Mouse (Mus musculus) embryonic stem cell, embryonic (primary cell): ENCODE data around the gene Parp1.

Experiments used
- CTCF ChIA-PET, 4 experiments: fragments of 300-600 bp in 2 of 4; fragments of 350-600 bp in 2 of 4; sonication (Branson Sonifier 250); formaldehyde crosslinking; loops; one replicate each; lab custom pipeline; 2022; ENCODE audit warnings: inconsistent platforms in 2 of 4; lab: Charles Lee
- POLR2A ChIA-PET, 4 experiments: fragments of 300-600 bp in 2 of 4; fragments of 350-600 bp in 2 of 4; sonication (Branson Sonifier 250); formaldehyde crosslinking; loops; one replicate each; lab custom pipeline; 2022; ENCODE audit warnings: antibody characterized with exemption in 4 of 4, inconsistent platforms in 1 of 4; lab: Charles Lee

The Parp1 gene

DNA sequence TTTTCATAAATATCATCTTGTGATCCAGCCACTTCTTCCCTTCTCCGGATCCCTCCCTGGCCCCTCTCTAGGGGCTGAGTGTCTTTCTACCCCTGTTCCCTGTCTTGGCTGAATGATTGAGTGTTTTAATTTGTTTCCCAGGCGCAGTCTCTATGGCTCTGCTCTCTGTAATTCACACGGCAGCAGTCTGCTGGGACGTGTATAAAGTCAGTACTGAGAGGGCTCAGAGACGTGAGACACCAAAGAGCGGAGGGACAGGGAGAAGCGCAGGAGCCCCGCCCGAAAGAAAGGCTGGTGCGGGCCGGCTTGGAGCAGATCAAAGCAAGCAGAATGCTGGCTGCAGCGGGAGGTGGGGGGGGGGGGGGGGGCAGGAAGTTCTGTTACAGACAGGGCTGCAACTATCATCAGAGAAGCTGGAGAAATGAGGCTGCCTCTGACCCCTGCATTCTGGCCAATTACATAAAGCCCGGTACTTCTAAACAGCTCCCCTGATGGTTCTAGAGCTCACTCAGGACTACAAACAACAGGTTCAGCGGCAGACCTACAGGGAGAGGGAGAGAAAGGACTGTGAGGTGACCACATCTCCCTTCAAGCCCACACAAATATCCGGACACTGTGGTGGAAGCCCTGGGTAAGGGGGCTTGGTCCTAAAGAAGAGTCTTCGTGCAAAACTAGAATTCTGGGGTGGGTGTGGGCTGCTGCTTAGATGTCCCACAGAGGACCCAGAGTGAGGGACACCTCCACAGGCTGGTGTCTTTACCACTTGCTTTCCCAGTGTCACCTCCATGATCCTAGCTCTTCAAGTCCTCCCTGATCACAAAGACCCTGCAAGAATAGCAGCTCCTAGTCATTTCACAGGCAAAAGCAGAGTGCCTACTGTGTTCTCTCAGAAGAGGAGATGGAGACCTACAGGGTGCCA is 20.7 kb upstream of the Parp1 start:
- POLR2A ChIA-PET = interaction anchor here (0.5 to 5.8 kb wide), 22 partner anchors 11 to 699 kb away, joined by 3 to 61 read pairs (median 3); partner anchors contain the start of genes Parp1 (in 3 of the 4), Lin9 (in 2 of the 4) and Sde2 (in 1 of the 4)
- CTCF ChIA-PET = interaction anchor here in 2 of 4 experiments (0.7 to 1.6 kb wide), 6 partner anchors 11 to 269 kb away, joined by 3 to 10 read pairs (median 4); no protein-coding TSS in a partner anchor

DNA sequence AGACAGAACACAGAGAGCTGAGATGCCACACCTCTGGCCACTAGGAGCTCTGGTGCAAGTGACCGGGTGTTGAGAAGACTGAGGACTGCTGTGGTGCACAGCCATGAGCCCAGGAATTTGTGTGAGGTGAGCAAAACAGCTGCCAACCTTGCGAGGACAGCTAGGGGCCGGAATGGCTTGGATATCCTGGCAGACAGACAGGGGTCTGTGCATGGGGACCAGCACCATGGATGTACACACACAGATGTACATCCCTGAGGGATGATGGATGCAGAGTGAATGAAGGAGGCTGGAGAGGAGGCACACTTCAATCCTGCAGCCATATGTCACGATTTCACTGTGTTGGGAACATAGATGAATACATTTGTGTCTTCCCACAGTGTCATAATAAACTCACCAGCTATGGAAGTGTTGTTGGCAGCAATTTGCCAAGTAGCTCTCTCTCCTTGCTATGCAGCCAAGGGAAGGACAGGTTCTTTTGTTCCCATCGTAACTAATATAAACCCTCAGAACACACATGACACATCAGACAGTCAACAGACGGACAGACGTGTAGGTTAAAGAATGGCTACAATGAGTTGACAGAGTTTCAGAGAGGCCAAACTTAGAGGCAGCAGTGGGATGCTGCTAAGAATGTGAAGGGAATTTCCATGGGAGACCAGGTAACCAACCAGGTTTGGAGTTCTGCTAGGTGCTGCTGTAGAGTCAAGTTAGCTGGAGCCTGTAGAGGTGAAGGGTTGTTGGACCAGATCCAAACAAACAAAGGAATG is 19.0 kb upstream of the Parp1 start:
- CTCF ChIA-PET = interaction anchor here in 1 of 4 experiments (0.6 to 1.6 kb wide), 3 partner anchors 13 to 214 kb away, joined by 3 to 10 read pairs (median 5); no protein-coding TSS in a partner anchor
- POLR2A ChIA-PET = interaction anchor here in 2 of 4 experiments (1.1 to 5.8 kb wide), 4 partner anchors 12 to 31 kb away, joined by 3 to 61 read pairs (median 18); partner anchors contain the start of gene Parp1 (in 2 of the 2)

DNA sequence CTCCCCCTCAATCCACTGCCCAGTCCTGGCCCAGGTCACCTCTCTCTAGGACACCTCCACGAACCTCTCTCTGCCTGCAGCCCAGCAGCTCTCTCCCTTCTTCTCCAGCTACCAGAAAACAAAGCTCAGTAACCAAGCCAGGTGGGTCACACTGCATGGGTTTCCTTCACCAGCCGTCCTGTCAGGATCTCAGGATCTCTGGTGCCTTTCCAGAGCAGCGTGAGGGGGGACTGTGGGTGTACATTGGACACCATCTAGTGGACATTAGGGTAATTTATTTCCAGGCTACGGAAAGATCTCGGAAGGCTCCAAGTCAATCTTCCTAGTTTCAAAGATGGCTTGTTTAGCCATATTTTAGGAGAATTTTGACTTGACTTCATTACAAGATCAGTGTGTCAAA is 18.0 kb upstream of the Parp1 start:
- POLR2A ChIA-PET = no interaction called here
- CTCF ChIA-PET = interaction anchor here in 1 of 4 experiments (1.3 kb wide), 1 partner anchor 116 kb away, joined by 4 read pairs; no protein-coding TSS in a partner anchor

DNA sequence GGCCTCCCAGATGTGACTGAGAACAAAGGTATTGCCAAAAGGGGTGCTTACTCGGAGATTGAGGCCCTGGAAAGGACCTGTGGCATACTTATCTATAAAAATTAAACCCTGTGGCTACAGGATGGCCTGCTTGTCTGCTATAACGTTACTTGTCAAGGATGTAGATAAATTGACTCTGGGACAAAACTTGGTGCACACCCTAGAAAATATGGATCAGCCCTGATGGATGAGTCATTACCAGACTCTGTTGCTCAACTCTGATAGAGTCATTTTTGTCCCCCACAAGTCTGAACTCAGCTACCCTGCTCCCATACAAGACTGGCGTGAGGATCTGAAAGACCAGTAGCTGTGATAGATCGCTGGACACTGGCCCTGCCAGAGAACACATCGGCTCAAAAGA is 11.8 kb upstream of the Parp1 start:
- CTCF ChIA-PET = interaction anchor here in 1 of 4 experiments (1.1 kb wide), 1 partner anchor 21 kb away, joined by 3 read pairs; no protein-coding TSS in a partner anchor
- POLR2A ChIA-PET = no interaction called here

DNA sequence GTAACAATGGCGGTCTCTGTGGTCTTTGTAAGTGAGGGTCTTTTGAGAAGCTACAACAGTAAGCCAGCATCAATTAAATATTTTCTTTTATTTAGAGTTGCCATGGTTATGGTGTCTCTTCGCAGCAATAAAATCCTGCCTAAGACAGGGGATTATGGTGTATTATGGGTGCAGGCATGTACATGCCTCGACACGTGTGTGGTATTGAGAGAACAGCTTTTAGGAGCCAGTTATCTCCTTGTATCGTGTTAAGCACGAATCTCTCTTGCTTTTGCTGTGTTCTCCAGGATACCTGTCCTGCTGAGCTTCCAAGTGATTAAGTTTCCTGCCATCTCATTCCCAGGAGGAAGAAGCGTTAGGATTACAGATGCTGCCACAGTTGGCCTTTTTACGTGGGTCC is 9.3 kb upstream of the Parp1 start:
- POLR2A ChIA-PET = interaction anchor here in 1 of 4 experiments (6.4 kb wide), 1 partner anchor 12 kb away, joined by 30 read pairs; no protein-coding TSS in a partner anchor
- CTCF ChIA-PET = interaction anchor here in 1 of 4 experiments (0.6 kb wide), 1 partner anchor 12 kb away, joined by 3 read pairs; no protein-coding TSS in a partner anchor

DNA sequence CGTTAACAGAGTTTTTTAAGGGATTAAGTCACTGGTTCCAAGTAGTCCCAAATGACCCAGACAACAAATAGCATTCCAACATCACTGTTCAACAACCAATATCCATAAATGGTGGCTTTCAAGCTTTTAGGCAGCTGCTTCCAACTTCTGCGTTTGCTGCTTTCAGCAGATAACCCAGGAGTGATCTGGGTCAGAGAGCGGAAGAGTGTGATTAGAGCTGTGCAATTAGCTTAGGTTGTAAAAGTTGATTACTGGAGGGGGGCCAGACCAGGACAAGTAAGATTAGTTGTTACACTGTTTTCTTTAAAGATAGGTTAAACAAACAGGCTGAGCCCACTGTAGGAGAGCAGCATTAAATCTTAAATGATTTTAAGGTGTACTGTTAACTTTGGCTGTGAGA is 7.5 kb upstream of the Parp1 start:
- ChIA-PET CTCF (no interaction called here), POLR2A (interaction anchor here in 1 of 4 experiments (0.7 to 6.4 kb wide), 2 partner anchors 13 to 114 kb away, joined by 4 to 30 read pairs; no protein-coding TSS in a partner anchor)

DNA sequence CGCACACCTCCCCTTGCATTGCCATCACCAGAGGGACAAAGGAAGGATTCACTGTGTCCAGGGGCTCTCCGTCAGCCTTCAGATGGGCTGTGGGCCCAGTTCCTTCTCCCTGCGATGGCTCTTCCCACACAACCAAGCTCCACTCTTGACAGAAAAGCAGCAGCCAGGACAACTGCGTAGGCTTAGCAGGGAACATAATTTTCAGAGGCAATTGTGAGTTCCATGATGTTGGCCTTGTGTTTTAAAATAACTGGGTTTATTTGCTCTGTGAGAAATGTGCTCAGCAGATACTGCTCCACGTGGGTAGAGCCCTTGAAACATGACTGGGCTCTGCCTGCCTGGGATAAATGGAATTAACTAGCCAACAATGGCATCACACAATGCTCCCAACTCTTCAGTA is 3.8 kb upstream of the Parp1 start:
- CTCF ChIA-PET = interaction anchor here in 1 of 4 experiments (0.6 kb wide), 1 partner anchor 427 kb away, joined by 3 read pairs; no protein-coding TSS in a partner anchor
- POLR2A ChIA-PET = interaction anchor here in 3 of 4 experiments (0.6 to 6.4 kb wide), 6 partner anchors 17 to 363 kb away, joined by 3 to 30 read pairs (median 3); partner anchors contain the start of gene Mixl1 (in 1 of the 3)

DNA sequence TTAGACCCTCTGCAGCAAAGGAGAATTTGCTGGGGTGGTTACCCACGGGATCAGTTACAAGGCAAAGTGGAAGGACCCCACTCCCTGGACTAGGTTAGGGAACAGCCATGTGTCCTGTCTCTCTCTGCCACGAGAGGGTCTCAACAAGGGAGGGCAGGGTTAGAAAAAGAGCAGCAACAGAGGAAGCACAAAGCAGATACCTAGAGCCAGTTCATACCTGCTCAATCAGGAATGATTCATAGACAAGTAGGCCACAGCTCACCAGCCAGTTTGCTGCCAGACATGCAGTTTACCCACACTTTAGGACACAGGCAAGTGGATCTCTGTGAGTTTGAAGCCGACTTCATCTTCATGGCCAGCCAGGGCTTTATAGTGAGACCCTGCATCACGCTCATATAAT is 963 bp upstream of the Parp1 start:
- POLR2A ChIA-PET = interaction anchor here (0.6 to 9.3 kb wide), 8 partner anchors 15 to 357 kb away, joined by 3 to 61 read pairs (median 3); partner anchors contain the start of gene Sde2 (in 1 of the 4)
- CTCF ChIA-PET = no interaction called here

DNA sequence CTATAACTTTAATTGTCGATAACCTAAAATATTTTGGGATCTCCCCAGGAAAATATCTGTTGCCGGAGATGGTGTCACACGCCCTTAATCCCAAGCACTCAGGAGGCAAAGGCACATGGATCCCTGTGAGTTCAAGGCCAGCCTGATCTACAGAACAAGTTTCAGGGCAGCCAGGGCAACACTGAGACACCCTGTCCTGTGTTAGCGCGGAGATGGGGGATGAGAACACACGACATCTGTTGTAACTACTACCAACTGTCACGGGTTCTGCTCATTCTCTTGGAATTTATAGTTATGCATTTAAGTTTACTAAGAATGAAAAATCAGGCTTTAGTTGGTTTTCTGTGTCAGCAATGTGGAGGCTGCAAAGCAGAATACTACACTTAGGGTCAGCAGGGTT is 476 bp upstream of the Parp1 start:
- POLR2A ChIA-PET = interaction anchor here (0.6 to 9.3 kb wide), 28 partner anchors 11 to 360 kb away, joined by 3 to 61 read pairs (median 4); partner anchors contain the start of genes Lin9 (in 2 of the 4), Acbd3 (in 1 of the 4) and Sde2 (in 1 of the 4)

DNA sequence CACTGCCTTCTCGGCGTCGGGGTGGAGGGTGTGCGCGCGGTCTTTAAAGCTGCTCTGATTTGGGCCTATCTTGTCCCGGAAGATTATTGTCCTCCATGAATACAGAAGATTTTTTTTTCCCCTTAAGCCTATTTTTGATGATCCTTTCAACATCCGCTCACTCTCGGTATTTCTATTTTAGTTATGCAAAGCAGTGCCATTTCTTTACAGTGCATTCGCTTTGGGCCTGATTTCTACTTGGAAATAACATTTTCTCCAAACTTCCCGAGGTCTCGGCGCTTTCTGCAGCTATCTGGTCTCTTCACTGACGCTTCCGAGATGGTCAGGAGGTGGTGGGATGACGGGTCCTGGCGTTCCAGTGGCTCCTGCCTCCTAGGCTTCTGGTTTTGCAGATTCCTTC is 729 bp downstream of the Parp1 start:
- CTCF ChIA-PET = no interaction called here
- POLR2A ChIA-PET = interaction anchor here (0.5 to 9.3 kb wide), 22 partner anchors 10 to 989 kb away, joined by 3 to 61 read pairs (median 3); partner anchors contain the start of gene Lin9 (in 2 of the 4)

More for the DNA sequence above, 476 bp upstream of the Parp1 start:
- CTCF ChIA-PET = interaction anchor here in 2 of 4 experiments (0.6 to 1.0 kb wide), 4 partner anchors 134 to 295 kb away, joined by 3 read pairs; no protein-coding TSS in a partner anchor

DNA sequence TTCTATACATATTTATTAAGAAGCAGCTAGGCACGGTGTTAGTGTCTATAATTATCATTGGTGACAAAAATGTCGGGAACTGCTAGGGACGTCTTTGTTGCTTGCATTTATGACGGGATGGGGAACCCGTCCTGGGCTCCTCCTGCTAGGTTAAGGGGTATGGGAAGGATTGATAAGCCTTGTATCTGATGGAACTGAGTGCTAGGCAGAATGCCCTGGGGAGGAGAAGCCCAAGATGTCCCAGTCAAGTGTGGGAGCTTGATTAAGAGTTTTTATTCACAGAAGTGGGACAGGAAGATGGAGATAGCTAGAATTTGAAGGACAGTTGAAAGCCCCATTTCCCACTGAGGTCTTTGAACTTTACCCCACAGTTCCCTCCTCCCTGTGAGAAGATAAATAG is 1.5 kb downstream of the Parp1 start:
- CTCF ChIA-PET = no interaction called here
- POLR2A ChIA-PET = interaction anchor here in 3 of 4 experiments (0.6 to 9.3 kb wide), 19 partner anchors 9 to 280 kb away, joined by 3 to 61 read pairs (median 5); partner anchors contain the start of genes Lin9 (in 3 of the 3) and Sde2 (in 1 of the 3)

DNA sequence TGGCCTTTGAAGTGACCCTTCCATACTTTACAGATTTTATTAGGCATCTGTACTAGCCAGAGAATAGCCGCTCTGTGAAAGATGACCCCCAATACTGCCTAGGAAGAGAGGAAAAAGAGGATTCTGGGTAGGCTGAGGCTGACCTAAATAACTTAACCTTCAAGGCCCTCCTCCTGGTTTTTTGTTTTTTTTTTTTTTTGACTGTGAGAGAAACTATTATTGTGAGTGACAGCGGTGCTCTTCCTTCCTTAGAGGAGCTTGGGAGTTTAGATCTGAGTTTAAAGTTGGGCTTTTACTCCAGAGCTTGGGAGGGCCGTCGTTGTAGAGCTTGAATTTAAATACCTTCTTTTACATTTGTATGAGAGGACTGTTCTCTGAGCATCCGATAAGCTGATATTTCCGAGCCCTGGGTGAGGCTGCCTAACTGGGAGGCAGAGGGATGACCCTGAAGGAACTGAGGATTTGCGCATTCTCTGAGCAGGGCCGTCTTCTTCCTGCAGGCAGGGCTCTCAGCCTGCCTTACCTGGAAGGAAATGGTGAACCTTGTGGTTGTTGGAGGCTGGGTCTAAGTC is 2.4 kb downstream of the Parp1 start:
- CTCF ChIA-PET = interaction anchor here (0.5 to 1.4 kb wide), 12 partner anchors 12 to 981 kb away, joined by 3 to 10 read pairs (median 4); no protein-coding TSS in a partner anchor
- POLR2A ChIA-PET = interaction anchor here in 3 of 4 experiments (0.6 to 9.3 kb wide), 61 partner anchors 8 to 1532 kb away, joined by 3 to 61 read pairs (median 4); partner anchors contain the start of genes H3f3a (in 2 of the 3), Lin9 (in 2 of the 3) and Sde2 (in 2 of the 3)

DNA sequence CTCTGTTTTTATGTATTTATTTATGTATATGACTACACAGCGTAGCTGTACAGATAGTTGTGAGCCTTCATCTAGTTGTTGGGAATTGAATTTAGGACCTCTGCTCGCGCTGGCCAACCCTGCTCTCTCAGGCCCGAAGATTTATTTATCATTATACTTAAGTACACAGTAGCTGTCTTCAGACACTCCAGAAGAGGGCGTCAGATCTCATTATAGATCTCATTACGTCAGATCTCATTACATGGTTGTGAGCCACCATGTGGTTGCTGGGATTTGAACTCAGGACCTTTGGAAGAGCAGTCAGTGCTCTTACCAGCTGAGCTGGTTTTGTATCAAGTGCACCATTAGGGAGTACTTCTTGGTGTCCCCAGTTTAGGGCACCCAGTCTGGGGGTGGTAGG is 3.0 kb downstream of the Parp1 start:
- POLR2A ChIA-PET = interaction anchor here in 3 of 4 experiments (0.6 to 9.3 kb wide), 53 partner anchors 8 to 1531 kb away, joined by 3 to 61 read pairs (median 4); partner anchors contain the start of genes H3f3a (in 2 of the 3), Lin9 (in 2 of the 3) and Sde2 (in 1 of the 3)
- CTCF ChIA-PET = interaction anchor here in 3 of 4 experiments (0.5 to 1.4 kb wide), 9 partner anchors 92 to 363 kb away, joined by 3 to 10 read pairs (median 4); partner anchors contain the start of gene Lefty1 (in 1 of the 3)

DNA sequence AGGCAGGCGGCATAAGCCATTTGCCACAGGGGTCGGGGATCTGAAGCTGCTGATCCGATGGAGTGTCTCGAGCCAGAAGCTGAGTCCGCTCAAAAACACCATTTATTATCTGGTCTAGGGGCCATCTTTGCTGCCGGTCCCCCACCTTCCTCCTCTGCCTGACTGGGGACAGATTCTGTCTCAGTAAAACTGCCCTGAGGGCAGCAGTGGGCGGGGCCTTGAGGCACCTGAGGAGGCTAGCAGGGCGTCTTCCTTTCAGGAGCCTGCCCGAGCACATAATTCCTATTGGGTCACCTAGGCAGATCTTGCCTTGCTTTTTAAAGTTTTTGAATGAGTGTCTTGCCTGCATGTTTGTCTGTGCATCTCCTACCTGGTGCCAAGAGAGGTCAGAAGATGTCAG is 3.4 kb downstream of the Parp1 start:
- POLR2A ChIA-PET = interaction anchor here in 2 of 4 experiments (1.0 to 9.3 kb wide), 14 partner anchors 15 to 243 kb away, joined by 3 to 61 read pairs (median 3); partner anchors contain the start of gene H3f3a (in 1 of the 2)
- CTCF ChIA-PET = interaction anchor here in 2 of 4 experiments (0.5 to 1.4 kb wide), 4 partner anchors 139 to 363 kb away, joined by 3 to 6 read pairs (median 4); partner anchors contain the start of gene Lefty1 (in 1 of the 2)

DNA sequence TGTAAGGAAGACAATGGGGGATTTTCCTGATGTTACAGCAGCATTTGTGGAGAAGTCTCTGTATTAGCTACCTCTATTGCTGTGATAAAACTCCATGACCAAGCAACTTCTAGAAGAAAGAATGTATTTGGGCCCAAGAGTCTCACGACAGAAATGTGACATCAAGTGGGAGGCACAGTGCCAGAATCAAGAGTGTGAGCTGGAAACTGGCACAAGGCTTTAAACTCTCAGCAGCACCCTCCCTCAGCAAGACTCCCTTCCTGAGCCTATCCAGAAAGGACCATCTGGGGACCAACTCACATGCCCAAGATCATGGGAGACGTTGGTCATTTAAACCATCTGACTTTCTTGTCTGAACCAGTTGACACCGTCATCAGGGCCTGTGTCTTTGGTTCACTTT is 7.8 kb downstream of the Parp1 start:
- POLR2A ChIA-PET = interaction anchor here in 3 of 4 experiments (0.9 to 6.1 kb wide), 7 partner anchors 10 to 142 kb away, joined by 3 to 22 read pairs (median 6); partner anchors contain the start of gene Lin9 (in 1 of the 3)
- CTCF ChIA-PET = no interaction called here

DNA sequence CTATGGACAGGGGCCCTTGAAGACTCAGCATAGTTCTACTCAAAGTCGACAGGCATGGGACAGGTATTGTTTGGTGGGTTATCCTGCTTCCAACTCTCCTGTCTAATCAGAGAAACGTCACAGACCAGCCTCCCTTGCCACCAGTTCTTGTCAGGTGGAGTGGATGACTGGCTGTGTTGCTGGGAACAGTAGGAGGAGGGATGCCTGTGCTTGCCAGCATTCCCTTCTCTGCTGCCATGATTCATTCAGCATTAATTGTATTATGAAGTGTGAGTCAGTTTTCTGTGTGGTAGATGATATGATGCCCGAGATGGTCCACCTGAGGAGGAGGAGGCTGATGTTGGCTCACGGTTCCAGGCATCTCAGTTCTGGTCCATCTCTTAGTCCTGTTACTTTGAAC is 9.1 kb downstream of the Parp1 start:
- CTCF ChIA-PET = no interaction called here
- POLR2A ChIA-PET = interaction anchor here in 3 of 4 experiments (1.0 to 6.1 kb wide), 6 partner anchors 8 to 190 kb away, joined by 3 to 33 read pairs (median 6); partner anchors contain the start of gene Parp1 (in 1 of the 3)
